Mouse (Mus musculus) right cerebral cortex, postnatal 14 days (tissue): ENCODE results near the gene Espn.

ENCODE experiments used
- DNase-seq: peaks from one replicate; pipeline ENCODE4 v3.0.0; 2022

Espn gene

GRCm38 (mm10) chr4:152145473-152145872 lies 6.7 kb downstream of the Espn start:
- no peak for DNase-seq

GRCm38 (mm10) chr4:152143632-152144031 lies 8.5 kb downstream of the Espn start:
- DNase-seq: no peak

GRCm38 (mm10) chr4:152141521-152142135 lies 10.5 kb downstream of the Espn start:
- no peak for DNase-seq

- DNase-seq: no peak
These were observed 11.7 kb downstream of the Espn start for GRCm38 (mm10) chr4:152140441-152140840.

GRCm38 (mm10) chr4:152138497-152139260 lies 13.5 kb downstream of the Espn start:
- DNase-seq: peak; percentile 76

- no peak for DNase-seq
These were observed 15.3 kb downstream of the Espn start for GRCm38 (mm10) chr4:152136876-152137250.

DNA sequence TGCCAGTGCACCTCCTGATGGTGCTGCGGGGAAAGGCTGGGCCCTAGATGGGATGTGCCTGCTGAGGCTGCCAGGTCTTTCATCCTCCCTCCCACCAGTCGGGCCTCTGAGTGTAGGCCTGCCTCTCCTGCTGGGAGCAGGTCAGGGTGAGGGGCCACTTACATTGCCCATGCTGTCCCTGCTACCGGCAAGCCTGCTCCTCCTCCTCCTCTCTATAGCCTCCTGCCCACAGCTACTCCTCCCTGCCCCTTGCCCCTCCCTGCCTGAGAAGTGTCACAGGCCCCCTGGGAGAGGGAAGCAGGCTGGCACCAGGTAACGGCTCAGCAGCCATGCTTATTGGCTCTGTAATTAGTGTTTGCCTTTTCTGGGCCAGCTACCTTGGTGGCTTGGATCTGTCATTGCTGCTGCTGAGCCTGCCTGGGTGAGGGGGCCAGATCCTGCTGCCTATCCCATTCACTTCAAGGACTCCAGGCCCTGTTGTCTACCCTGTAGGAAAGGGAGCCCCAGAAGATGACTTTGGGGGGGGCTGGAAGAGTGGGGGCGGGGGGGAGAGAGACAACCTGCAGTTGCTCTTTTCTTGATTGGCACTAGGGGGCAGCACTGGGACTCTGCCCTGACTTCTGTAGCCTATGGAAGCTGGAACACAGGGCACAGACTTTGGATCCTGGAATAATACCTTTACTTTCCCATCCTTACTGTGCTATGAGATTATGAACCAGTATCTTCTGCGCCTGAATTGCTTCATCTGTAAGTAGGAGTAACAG lies 15.9 kb downstream of the Espn start:
- DNase-seq: no peak

GRCm38 (mm10) chr4:152135363-152135762 lies 16.8 kb downstream of the Espn start:
- DNase-seq: no peak

GRCm38 (mm10) chr4:152134507-152134906 lies 17.7 kb downstream of the Espn start:
- DNase-seq: no peak

- no peak for DNase-seq
These were observed 19.0 kb downstream of the Espn start for GRCm38 (mm10) chr4:152133213-152133612.

GRCm38 (mm10) chr4:152132772-152133169 lies 19.4 kb downstream of the Espn start:
- DNase-seq: no peak

DNA sequence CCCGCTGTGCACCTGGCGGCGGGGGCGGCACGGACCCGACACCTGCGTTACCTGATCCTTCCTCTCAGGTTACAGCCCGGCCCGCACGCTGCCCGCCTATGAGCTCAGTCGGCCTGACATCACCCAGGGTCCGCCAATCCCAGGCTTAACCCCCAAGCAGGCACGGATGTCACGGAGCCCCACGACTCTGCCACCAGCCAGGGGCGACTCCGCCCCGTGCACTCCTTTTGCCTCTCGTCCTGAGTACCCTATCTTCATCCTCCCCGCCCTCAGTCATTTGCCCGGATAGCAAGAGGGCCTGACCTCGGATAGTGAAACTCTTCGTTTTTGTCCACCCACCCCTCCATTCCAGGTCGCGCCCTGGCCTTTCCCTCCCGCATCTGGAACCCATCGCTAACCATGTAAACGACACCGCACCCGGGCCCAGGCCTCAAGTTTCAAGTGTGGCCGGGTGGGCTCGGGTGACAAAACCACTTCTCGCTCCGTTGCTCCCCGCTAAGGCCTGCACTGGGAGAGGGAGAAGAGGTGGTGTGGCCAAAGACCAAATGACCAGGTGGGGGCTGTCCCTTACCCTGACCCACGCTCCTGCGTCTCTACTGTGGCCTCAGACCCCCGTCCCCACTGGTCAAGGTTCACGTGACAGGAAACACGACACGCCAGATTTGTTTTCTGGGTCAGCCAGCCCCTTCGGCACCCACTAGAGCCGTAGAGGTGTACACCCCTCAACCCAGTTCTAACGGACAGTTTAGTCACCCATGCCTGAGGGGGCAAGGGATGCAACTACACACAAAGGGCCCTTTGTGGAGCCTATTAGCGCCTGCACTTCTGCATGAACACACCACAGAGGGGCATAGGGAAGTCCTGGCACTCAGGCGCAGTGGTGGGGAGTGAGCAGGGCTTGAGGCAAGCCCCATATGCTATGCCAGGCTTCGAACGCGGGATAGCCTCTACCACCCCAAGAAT lies 20.1 kb downstream of the Espn start:
- no peak for DNase-seq

- DNase-seq: no peak
These were observed 21.2 kb downstream of the Espn start for GRCm38 (mm10) chr4:152130771-152131653.

DNA sequence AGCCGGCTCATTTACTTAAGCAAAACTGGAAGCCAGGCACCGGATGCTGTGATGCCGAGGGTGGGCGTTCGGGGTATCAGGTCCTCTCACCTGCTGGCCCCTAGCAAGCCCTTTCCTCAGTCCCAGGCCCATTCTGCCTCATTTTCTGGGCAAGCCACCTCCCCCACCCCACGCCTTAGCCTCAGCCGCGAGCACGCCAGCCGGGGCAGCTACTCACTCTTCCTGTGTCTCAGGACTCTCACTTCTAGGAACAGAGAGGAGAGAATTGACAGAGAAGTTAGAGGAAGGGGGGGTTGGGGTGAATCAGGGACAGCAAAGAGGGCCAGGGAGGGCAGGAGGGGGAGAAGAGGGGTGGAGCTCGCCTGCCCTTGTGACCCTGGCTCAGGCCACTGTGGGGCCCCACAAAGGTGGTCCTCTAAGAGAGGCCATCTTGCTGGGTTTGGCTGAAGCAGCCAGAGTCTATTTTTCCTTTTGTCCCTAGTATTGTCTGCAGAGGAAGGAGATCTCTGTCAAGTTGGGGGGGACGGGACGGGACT lies 22.7 kb downstream of the Espn start:
- no peak for DNase-seq

- no peak for DNase-seq
These were observed 23.4 kb downstream of the Espn start for GRCm38 (mm10) chr4:152128784-152129183.

DNA sequence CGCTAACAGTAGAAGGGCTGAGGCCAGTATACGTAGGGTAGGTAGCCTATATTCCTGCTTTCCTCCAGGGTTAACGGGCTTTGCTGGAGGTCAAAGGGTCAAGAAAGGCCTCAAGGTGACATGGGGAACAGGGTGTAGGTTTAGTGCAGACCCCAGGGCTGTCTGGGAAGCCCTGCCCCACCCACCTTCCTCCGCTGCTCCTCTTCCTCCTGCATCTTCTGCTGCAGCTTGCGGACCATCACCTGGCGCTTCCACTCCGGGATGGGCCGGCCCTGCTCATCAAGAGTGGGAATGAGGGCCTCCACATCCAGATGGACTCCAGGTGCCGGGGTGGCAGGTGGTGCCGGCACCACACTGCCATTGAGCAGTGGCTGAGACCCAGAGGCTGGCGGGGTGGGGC lies 24.3 kb downstream of the Espn start:
- DNase-seq: no peak

DNA sequence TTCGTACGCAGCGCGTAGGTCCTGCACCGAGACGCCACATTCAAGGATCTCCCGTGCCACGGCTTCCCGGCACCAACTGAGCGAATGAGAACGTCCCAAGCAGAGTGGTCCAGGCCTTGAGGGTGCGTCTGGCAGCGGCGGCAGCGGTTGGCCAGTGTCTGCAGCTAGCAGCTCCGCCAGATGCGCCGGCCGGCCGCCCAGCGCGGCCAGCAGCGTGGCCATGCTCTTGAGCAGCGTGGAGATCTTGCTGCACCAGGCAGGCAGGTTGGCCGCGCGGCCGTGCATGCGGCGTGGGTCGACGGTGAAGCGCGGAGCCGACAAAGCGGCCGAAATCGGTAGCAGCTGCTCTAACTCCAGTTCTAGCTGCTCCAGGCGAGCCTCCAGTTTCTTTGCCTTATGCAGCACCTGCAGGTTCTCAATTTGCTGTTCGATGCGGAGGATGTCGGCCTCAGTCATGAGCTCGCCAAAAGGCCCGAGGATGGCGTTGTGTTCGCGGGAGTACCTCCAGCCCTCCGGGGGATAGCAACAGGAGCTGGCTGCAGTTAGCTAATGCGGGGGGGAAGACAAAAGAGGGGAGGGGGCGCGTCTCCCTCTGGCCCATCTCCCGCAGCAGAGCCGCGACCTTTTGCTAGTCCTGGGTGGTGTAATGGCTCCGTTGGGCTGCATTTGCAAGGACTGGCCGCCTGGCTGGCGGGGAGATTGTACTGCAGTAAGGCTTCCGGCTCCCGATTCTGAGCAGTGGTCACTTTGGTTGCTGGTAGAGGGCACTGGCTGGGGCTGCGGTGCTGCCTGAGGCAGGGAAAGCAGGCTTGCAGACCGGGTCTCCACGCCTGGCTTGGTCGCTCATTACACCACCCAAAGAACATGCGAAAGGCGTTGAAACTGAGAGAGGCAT lies 25.9 kb downstream of the Espn start:
- DNase-seq: no peak

- no peak for DNase-seq
These were observed 26.8 kb downstream of the Espn start for GRCm38 (mm10) chr4:152125161-152126025.

- DNase-seq: no peak
These were observed 27.7 kb downstream of the Espn start for GRCm38 (mm10) chr4:152124361-152124961.
